Mouse (Mus musculus): ENCODE measurements around the gene Prmt8. TPM values are rescaled to one million over a fixed set of nuclear protein-coding genes. Genes with fewer than 3 reads are reported as not detected.

Prmt8 gene
- total and polyA plus RNA-seq, 3 experiments, result not detected

DNA sequence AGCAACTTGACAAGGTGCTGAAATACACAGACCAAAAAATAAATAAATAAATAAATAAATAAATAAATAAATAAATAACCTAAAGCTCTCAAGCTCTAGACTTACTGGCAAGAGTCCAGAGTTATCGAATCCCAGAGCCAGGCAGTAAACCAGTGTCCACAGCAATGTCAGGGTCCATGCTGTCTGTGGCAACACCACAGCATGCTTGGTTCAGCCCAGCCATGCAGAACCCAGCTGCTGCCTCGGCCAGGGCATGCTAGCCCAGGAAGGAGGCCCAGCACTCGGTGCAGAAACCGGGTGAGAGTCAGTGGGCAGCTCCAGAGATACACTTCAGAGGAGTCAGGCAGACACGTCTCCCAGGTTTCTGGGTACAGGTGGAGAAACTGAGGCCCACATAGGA, 29.4 kb downstream of the Prmt8 start:
- H3K27me3 ChIP-seq (ENCODE audit: control insufficient read depth in 1 of 2, insufficient read depth in 2 of 2, low read length in 2 of 2), result no peaks in the 10 kb centered on the region
- H3K9ac ChIP-seq (ENCODE audit: control insufficient read depth, low read depth, low read length, poor library complexity, severe bottlenecking), result no peak overlapping the region
- no peak overlapping the region for H3K27ac ChIP-seq (ENCODE audit: control insufficient read depth, low read depth, low read length)
- H3K79me2 ChIP-seq (ENCODE audit: control insufficient read depth, insufficient read depth, low read length, poor library complexity), result no peaks in the 10 kb centered on the region
- H3K9me3 ChIP-seq (replicated peaks; ENCODE audit: insufficient read depth, low read length), result no peaks in the 10 kb centered on the region
- H3K4me3 ChIP-seq (ENCODE audit: control insufficient read depth in 1 of 2, insufficient read depth in 1 of 2, low read depth in 2 of 2, low read length in 2 of 2), result no peak overlapping the region
- no peaks in the 10 kb centered on the region for H3K36me3 ChIP-seq (ENCODE audit: control insufficient read depth in 1 of 2, insufficient read depth in 2 of 2, low read length in 2 of 2)
- no peak for DNase-seq (ENCODE audit: low read depth, low spot score)
- no peaks in the 10 kb centered on the region for H3K4me1 ChIP-seq (ENCODE audit: control insufficient read depth in 1 of 2, insufficient read depth in 2 of 2, low read length in 2 of 2)
- TF ChIP-seq JUND (IDR thresholded peaks at IDR 0.05; ENCODE audit: low read depth, low read length), result no peak
- TF ChIP-seq MAZ (IDR thresholded peaks at IDR 0.05; ENCODE audit: low read depth, low read length), result no peak
- no peak for TF ChIP-seq CTCF (IDR thresholded peaks at IDR 0.05 in 2 of 3, conservative IDR thresholded peaks at IDR 0.05 in 1 of 3; ENCODE audit: control insufficient read depth in 1 of 3, insufficient read depth in 1 of 3, low read depth in 2 of 3, low read length in 3 of 3, poor library complexity in 1 of 3, severe bottlenecking in 1 of 3)
- TF ChIP-seq BHLHE40 (IDR thresholded peaks at IDR 0.05; ENCODE audit: borderline replicate concordance, low read depth, low read length), result no peak
- no peak for TF ChIP-seq ETS1 (IDR thresholded peaks at IDR 0.05; ENCODE audit: low read depth, low read length)

- no peak overlapping the region for H3K27ac ChIP-seq (ENCODE audit: control insufficient read depth, low read depth, low read length)
- H3K9me3 ChIP-seq (replicated peaks; ENCODE audit: insufficient read depth, low read length), result no peaks in the 10 kb centered on the region
- no peaks in the 10 kb centered on the region for H3K27me3 ChIP-seq (ENCODE audit: control insufficient read depth in 1 of 2, insufficient read depth in 2 of 2, low read length in 2 of 2)
- H3K9ac ChIP-seq (ENCODE audit: control insufficient read depth, low read depth, low read length, poor library complexity, severe bottlenecking), result no peak overlapping the region
- H3K79me2 ChIP-seq (ENCODE audit: control insufficient read depth, insufficient read depth, low read length, poor library complexity), result no peaks in the 10 kb centered on the region
- no peak for DNase-seq (ENCODE audit: low read depth, low spot score)
- TF ChIP-seq NRF1 (IDR thresholded peaks at IDR 0.05; ENCODE audit: insufficient read depth, low read depth, low read length, poor library complexity, severe bottlenecking) (no peak), KAT2A (conservative IDR thresholded peaks at IDR 0.05; ENCODE audit: low read depth, low read length) (no peak), USF1 (IDR thresholded peaks at IDR 0.05; ENCODE audit: low read depth, low read length) (no peak), SMC3 (IDR thresholded peaks at IDR 0.05; ENCODE audit: low read depth, low read length) (no peak), E2F4 (IDR thresholded peaks at IDR 0.05; ENCODE audit: borderline replicate concordance, low read depth, low read length) (no peak), EP300 (IDR thresholded peaks at IDR 0.05; ENCODE audit: low read depth in 1 of 2, low read length in 2 of 2) (no peak), ZKSCAN1 (IDR thresholded peaks at IDR 0.05; ENCODE audit: low read depth, low read length) (no peak), TBP (IDR thresholded peaks at IDR 0.05; ENCODE audit: low read depth, low read length) (no peak), MYB (IDR thresholded peaks at IDR 0.05; ENCODE audit: low read depth, low read length) (no peak), CTCF (IDR thresholded peaks at IDR 0.05 in 2 of 3, conservative IDR thresholded peaks at IDR 0.05 in 1 of 3; ENCODE audit: control insufficient read depth in 1 of 3, insufficient read depth in 1 of 3, low read depth in 2 of 3, low read length in 3 of 3, poor library complexity in 1 of 3, severe bottlenecking in 1 of 3) (no peak), CHD2 (IDR thresholded peaks at IDR 0.05; ENCODE audit: low read length) (no peak), ZMIZ1 (IDR thresholded peaks at IDR 0.05; ENCODE audit: low read depth, low read length) (no peak)
- H3K4me3 ChIP-seq (ENCODE audit: control insufficient read depth in 1 of 2, insufficient read depth in 1 of 2, low read depth in 2 of 2, low read length in 2 of 2), result no peak overlapping the region
- no peaks in the 10 kb centered on the region for H3K4me1 ChIP-seq (ENCODE audit: control insufficient read depth in 1 of 2, insufficient read depth in 2 of 2, low read length in 2 of 2)
- no peaks in the 10 kb centered on the region for H3K36me3 ChIP-seq (ENCODE audit: control insufficient read depth in 1 of 2, insufficient read depth in 2 of 2, low read length in 2 of 2)
Observed at GRCm38 (mm10) chr6:127735130-127735981, 33.9 kb downstream of the Prmt8 start.
